Mouse (Mus musculus) lung, postnatal 14 days (tissue): ENCODE measurements at regions not wholly inside any gene's neighbourhood (a gene's known extent, or its start where the extent isn't known, plus 50 kb on each side); places are given as distances from the start of the nearest gene placed in this dataset.

Source experiments
- DNase-seq: peaks from one replicate; pipeline ENCODE4 v3.0.0; 2021

- DNase-seq = peak; percentile 4
Measured at GRCm38 (mm10) chr9:16994169-16994568, 493.1 kb upstream of the Fat3 start.

- peak; percentile 1 for DNase-seq
Measured at GRCm38 (mm10) chr9:16988114-16988513, 487.0 kb upstream of the Fat3 start.

- no peak for DNase-seq
Measured at GRCm38 (mm10) chr9:16977321-16977720, 476.2 kb upstream of the Fat3 start.

- DNase-seq = no peak
Measured at GRCm38 (mm10) chr9:16970373-16970772, 469.3 kb upstream of the Fat3 start.

GRCm38 (mm10) chr9:16933602-16934001, 432.5 kb upstream of the Fat3 start:
- DNase-seq = no peak

- DNase-seq = no peak
Measured at GRCm38 (mm10) chr9:16931586-16931985, 430.5 kb upstream of the Fat3 start.

GRCm38 (mm10) chr9:16926315-16926984, 425.4 kb upstream of the Fat3 start:
- DNase-seq = no peak

- no peak for DNase-seq
Measured at GRCm38 (mm10) chr9:16925279-16925678, 424.2 kb upstream of the Fat3 start.

- DNase-seq = no peak
Measured at GRCm38 (mm10) chr9:16906155-16906554, 405.1 kb upstream of the Fat3 start.

- no peak for DNase-seq
Measured at GRCm38 (mm10) chr9:16899060-16899459, 398.0 kb upstream of the Fat3 start.

- DNase-seq = no peak
Measured at GRCm38 (mm10) chr9:16852458-16853026, 351.5 kb upstream of the Fat3 start.

GRCm38 (mm10) chr9:16808494-16808893, 307.4 kb upstream of the Fat3 start:
- no peak for DNase-seq

GRCm38 (mm10) chr9:16772867-16773266, 271.8 kb upstream of the Fat3 start:
- DNase-seq = no peak

- DNase-seq = no peak
Measured at GRCm38 (mm10) chr9:16727653-16728052, 226.6 kb upstream of the Fat3 start.

GRCm38 (mm10) chr9:16702431-16702830, 201.3 kb upstream of the Fat3 start:
- no peak for DNase-seq

GRCm38 (mm10) chr9:16661527-16661926, 160.4 kb upstream of the Fat3 start:
- no peak for DNase-seq

GRCm38 (mm10) chr9:16660940-16661339, 159.9 kb upstream of the Fat3 start:
- no peak for DNase-seq
